Mouse (Mus musculus) heart, embryonic 14.5 days (tissue): ENCODE measurements at regions not wholly inside any gene's neighbourhood (a gene's known extent, or its start where the extent isn't known, plus 50 kb on each side); places are given as distances from the start of the nearest gene placed in this dataset.

Source experiments
- ATAC-seq: fragments of 200-750 bp; cut with Nextera tagmentation; 2 replicates; pipeline ENCODE4 v1.8.0; 2017; ENCODE audit warnings: low read depth, moderate TSS enrichment; ENCODE audit not compliant: insufficient number of reproducible peaks, insufficient read depth, low FRiP score
- H3K27ac ChIP-seq, 2 experiments: fragments of 200-500 bp in 1 of 2; fragments of 300-500 bp in 1 of 2; sonication (generic) in 1 of 2; replicated peaks in 1 of 2; 2 replicates each; pipeline ENCODE4 v1.5.1; 2012 to 2014; ENCODE audit warnings: low read depth in 2 of 2, low read length in 2 of 2, control low read depth in 1 of 2, mild to moderate bottlenecking in 1 of 2, mixed read lengths in 1 of 2; ENCODE audit not compliant: control insufficient read depth in 1 of 2, insufficient read depth in 1 of 2
- H3K27me3 ChIP-seq: fragments of 300-500 bp; sonication (generic); 2 replicates; pipeline ENCODE4 v1.6.1; 2014; ENCODE audit warnings: mild to moderate bottlenecking, low read length, control low read depth; ENCODE audit not compliant: control insufficient read depth, insufficient read depth
- H3K36me3 ChIP-seq: fragments of 300-500 bp; sonication (generic); 2 replicates; pipeline ENCODE4 v1.6.1; 2014; ENCODE audit warnings: mild to moderate bottlenecking, control low read depth, low read length, mixed read lengths; ENCODE audit not compliant: control insufficient read depth, insufficient read depth
- H3K4me1 ChIP-seq, 2 experiments: fragments of 200-500 bp in 1 of 2; fragments of 300-500 bp in 1 of 2; sonication (generic) in 1 of 2; 2 replicates each; pipeline ENCODE4 v1.6.1; 2012 to 2014; ENCODE audit warnings: low read length in 2 of 2, control low read depth in 1 of 2, mixed read lengths in 1 of 2; ENCODE audit not compliant: control insufficient read depth in 2 of 2, insufficient read depth in 2 of 2
- H3K4me2 ChIP-seq: fragments of 300-500 bp; sonication (generic); 2 replicates; pipeline ENCODE4 v1.6.1; 2014; ENCODE audit warnings: mild to moderate bottlenecking, low read length
- H3K4me3 ChIP-seq, 2 experiments: fragments of 200-500 bp in 1 of 2; fragments of 300-500 bp in 1 of 2; sonication (generic) in 1 of 2; 2 replicates each; pipeline ENCODE4 v1.5.1; 2012 to 2014; ENCODE audit warnings: low read length in 2 of 2, mild to moderate bottlenecking in 2 of 2, control low read depth in 1 of 2, low read depth in 1 of 2, moderate library complexity in 1 of 2; ENCODE audit not compliant: control insufficient read depth in 1 of 2, insufficient read depth in 1 of 2
- H3K9ac ChIP-seq: fragments of 300-500 bp; sonication (generic); 2 replicates; pipeline ENCODE4 v1.6.1; 2014; ENCODE audit warnings: mild to moderate bottlenecking, low read length
- H3K9me3 ChIP-seq: fragments of 300-500 bp; sonication (generic); 2 replicates; pipeline ENCODE4 v1.6.1; 2016; ENCODE audit warnings: low read length, control low read depth; ENCODE audit not compliant: control insufficient read depth
- WGBS: fragments of 180-500 bp; shearing (Covaris S2); extraction: QIAGEN DNeasy Blood & Tissue Kit; methylation state at CpG from one replicate; pipeline ENCODE4 v1.1.7; 2014; 5-methylcytosine and 5-hydroxymethylcytosine counted together

DNA sequence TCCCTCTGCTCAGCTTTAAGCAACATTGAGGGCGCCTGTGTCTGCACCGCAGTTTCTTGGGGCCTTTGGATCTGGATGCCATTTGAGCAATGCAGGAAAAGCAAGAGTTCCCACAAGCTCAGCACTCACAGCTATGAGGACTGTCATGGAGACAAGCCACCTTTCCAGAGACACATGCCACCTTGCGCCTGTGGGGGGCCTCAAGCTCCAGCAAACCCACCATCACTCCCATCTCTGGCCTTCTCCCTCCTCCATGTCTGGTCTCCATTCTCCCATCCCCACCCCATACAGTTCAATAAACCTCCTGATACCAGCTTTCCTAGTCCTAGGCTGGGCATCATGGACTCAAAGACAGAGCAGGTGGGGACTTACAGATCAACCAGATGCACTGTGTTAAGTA is 97.8 kb downstream of the Wdr11 start:
- peaks cover 7 to 11% of the 10 kb centered on the region in 2 experiments; a peak in 3 of 4 replicates for H3K4me1 ChIP-seq
- WGBS: 89% methylated on average over 3 of the region's 3 CpGs

DNA sequence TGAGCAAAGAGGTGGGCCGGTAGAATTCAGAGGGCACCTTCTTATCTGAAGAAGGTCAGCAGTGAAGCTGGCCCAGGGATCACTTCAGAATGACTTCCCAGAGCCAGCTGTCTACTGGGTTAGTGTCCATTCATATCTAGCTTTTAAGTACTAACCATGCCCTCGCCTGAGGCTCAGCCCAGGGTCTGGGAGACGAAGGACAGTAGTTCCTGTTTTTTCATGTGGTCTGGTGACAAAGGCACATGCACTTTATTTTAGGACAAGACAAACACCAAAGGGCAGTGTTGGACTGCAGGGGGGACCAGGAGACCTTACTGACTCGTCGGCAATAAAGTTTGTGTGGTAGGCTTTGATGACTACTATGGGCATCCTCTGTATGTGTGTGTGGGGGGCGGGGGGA is 99.2 kb downstream of the Wdr11 start:
- H3K4me1 ChIP-seq: peaks cover 7 to 11% of the 10 kb centered on the region in 2 experiments; a peak in 3 of 4 replicates
- H3K27me3 ChIP-seq: no peaks in the 10 kb centered on the region
- ATAC-seq: no peak
- no peak overlapping the region for H3K4me3 ChIP-seq
- H3K9me3 ChIP-seq: no peaks in the 10 kb centered on the region; the same call in 1 of the 2 replicates
- no peaks in the 10 kb centered on the region for H3K36me3 ChIP-seq
- no peak overlapping the region for H3K4me2 ChIP-seq
- no peak overlapping the region for H3K9ac ChIP-seq
- 59% methylated on average over 6 of the region's 6 CpGs for WGBS
- no peak overlapping the region for H3K27ac ChIP-seq

More for the DNA sequence above, 97.8 kb downstream of the Wdr11 start:
- H3K27ac ChIP-seq: no peak overlapping the region
- no peak overlapping the region for H3K4me2 ChIP-seq
- ATAC-seq: no peak
- H3K9ac ChIP-seq: no peak overlapping the region
- H3K9me3 ChIP-seq: no peaks in the 10 kb centered on the region
- no peak overlapping the region for H3K4me3 ChIP-seq
- H3K36me3 ChIP-seq: no peaks in the 10 kb centered on the region
- no peaks in the 10 kb centered on the region for H3K27me3 ChIP-seq

DNA sequence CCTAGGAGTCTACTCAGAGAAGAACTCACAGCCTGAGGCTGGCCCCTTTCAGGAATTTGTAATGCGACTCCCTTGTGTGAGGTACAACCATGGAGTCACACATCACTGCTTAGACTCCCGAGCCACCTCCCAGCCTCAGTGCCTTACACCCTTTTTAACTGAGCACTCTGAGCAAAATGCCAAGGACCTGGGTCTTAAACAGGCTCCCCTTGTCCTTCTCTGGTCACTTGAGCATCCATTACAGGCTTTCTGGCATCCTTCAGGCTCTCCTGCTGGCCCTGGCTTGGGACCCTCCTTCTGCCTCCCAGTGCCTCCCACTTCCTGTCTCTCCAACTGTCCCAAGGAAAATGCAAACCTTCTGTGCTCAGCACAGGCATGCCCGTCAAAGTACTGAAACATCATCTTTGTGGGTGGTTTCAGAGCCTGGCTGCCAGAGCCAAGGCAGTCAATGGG is 100.0 kb downstream of the Wdr11 start:
- no peak overlapping the region for H3K4me2 ChIP-seq
- 41% methylated on average over 3 of the region's 3 CpGs for WGBS
- H3K27me3 ChIP-seq: no peaks in the 10 kb centered on the region
- H3K36me3 ChIP-seq: no peaks in the 10 kb centered on the region
- ATAC-seq: no peak
- no peak overlapping the region for H3K9ac ChIP-seq
- no peaks in the 10 kb centered on the region; the same call in 1 of the 2 replicates for H3K9me3 ChIP-seq
- peaks cover 7 to 11% of the 10 kb centered on the region in 2 experiments; a peak in 3 of 4 replicates for H3K4me1 ChIP-seq
- H3K4me3 ChIP-seq: no peak overlapping the region
- H3K27ac ChIP-seq: no peak overlapping the region

DNA sequence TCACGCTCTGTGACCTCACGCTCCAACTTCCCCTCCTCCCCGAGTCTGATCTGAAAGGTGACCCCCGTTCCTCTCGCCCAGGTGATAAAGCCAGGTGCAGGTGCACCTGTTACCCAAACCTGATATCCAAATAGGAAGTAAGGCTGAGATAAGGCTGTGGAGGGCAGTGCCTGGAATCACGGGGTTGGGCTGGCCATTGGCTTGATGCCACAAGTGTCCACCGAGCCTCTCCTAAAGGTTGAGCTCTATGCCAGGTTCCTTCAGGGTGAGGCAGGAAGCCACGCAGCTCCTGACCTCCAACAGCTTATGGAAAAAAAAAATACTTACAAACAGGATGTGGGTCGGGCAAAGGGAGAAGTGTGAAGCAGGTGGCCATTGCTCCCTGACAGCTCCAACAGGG is 102.0 kb downstream of the Wdr11 start:
- 68% methylated on average over 9 of the region's 9 CpGs for WGBS
- Histone ChIP-seq H3K27ac (no peak overlapping the region), H3K4me2 (no peak overlapping the region), H3K4me1 (peaks cover 7 to 11% of the 10 kb centered on the region in 2 experiments; a peak in 3 of 4 replicates), H3K4me3 (no peak overlapping the region), H3K27me3 (no peaks in the 10 kb centered on the region), H3K9me3 (no peaks in the 10 kb centered on the region; the same call in 1 of the 2 replicates), H3K36me3 (no peaks in the 10 kb centered on the region), H3K9ac (no peak overlapping the region)
- ATAC-seq: no peak

DNA sequence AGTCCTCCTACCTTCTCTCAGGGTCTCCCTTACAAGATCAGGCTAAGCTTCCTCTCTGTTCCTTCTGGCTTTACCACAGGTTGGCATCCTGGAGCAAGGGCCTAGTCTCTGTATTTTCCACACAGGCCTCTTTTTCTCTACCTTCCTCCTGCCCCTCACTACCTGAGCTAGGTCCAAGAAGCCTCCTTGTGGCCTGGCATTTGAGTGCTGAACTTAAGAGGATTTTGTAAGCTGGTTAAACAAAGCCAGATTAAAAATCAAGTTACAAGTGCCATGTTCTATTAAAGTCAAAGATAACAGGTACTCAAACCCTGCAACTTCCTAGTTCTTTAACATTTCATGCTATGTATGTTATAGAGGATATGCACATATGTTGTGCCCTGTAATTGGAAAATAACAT is 102.5 kb downstream of the Wdr11 start:
- H3K27ac ChIP-seq: no peak overlapping the region

DNA sequence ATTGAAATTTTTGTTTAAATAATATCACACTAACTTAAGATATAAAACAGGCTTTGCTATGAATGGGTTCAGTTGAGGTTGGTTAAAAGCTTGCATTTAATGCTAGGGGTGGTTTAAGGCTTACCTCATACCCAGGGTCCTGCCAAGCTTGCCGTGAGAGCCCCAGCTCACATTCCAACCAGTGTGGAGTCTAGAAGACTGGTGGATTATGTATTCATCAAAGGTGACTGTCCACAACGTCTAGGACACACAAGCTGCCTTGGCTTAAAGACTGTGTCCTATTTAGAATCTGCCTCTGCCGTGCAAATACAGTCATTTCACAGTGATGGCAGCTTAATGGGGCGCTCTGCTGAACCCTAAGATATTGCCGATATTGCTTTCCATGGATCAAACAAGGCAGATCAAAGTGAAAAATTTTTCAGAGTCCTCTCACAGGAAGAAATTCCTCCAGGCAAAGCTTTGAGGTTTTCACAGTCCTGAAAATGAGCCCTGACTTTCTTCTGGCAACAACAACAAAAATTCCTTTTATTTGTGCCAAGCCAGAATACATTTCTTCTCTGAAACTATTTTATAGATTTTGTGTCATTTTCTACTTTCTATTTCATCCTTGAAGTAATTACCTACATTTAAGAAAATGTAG is 108.4 kb downstream of the Wdr11 start:
- no peaks in the 10 kb centered on the region for H3K36me3 ChIP-seq
- H3K9me3 ChIP-seq: no peaks in the 10 kb centered on the region; the same call in 1 of the 2 replicates
- no peak overlapping the region for H3K4me2 ChIP-seq
- no peak overlapping the region for H3K4me3 ChIP-seq
- no peak overlapping the region for H3K27ac ChIP-seq
- no peak for ATAC-seq
- H3K27me3 ChIP-seq: no peaks in the 10 kb centered on the region
- H3K4me1 ChIP-seq: no peaks in the 10 kb centered on the region
- no peak overlapping the region for H3K9ac ChIP-seq
- 60% methylated on average over 5 of the region's 5 CpGs for WGBS

More for the DNA sequence above, 102.5 kb downstream of the Wdr11 start:
- Histone ChIP-seq H3K9ac (no peak overlapping the region), H3K36me3 (no peaks in the 10 kb centered on the region), H3K27me3 (no peaks in the 10 kb centered on the region), H3K4me3 (no peak overlapping the region), H3K9me3 (no peaks in the 10 kb centered on the region; the same call in 1 of the 2 replicates), H3K4me2 (no peak overlapping the region), H3K4me1 (peaks cover 7 to 11% of the 10 kb centered on the region in 2 experiments; a peak in 3 of 4 replicates)
- no peak for ATAC-seq

DNA sequence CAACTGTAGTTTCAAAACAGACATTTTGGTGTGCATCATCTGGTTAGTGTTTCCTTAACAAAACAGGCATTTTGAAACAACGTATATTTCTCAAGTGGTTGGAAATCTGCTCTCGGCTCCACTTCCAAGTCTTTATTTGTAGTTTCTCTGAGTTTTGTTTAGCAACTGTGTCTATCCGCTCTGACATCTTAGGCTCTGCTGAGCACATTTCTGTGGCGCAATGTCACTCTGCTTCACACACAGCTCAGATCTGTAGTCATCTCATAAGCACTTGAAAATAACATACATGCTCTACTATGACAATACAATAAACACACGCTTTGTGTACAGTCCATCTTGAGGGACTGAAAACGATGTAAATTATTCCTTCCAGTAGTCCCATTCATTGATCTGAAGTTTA is 135.9 kb downstream of the Wdr11 start:
- WGBS: 83% methylated on average over 6 of the region's 6 CpGs
- ATAC-seq: no peak
- Histone ChIP-seq H3K27ac (no peak overlapping the region), H3K36me3 (no peaks in the 10 kb centered on the region), H3K4me1 (peaks cover 0 to 5% of the 10 kb centered on the region in 2 experiments; a peak in 1 of 4 replicates), H3K4me2 (no peak overlapping the region), H3K9ac (no peak overlapping the region), H3K4me3 (no peak overlapping the region), H3K9me3 (no peaks in the 10 kb centered on the region), H3K27me3 (no peaks in the 10 kb centered on the region)
